Mouse (Mus musculus) liver, postnatal 0 days (tissue): ENCODE data around the gene Dvl2. TPM values are rescaled to one million over a fixed set of nuclear protein-coding genes. Genes with fewer than 3 reads are reported as not detected.
"Not testable (repeated sequence)": the region's sequence is repeated elsewhere in the genome, so short reads cannot be mapped to it uniquely, and the experiment has no call there.

Experiments used
- ATAC-seq: fragments of 200-750 bp; cut with Nextera tagmentation; 2 replicates; pipeline ENCODE4 v1.8.0; 2017; ENCODE audit warnings: mild to moderate bottlenecking, moderate library complexity
- DNase-seq: peaks from one replicate; pipeline ENCODE4 v3.0.0-alpha.2; 2016
- H3K27ac ChIP-seq: fragments of 300-500 bp; sonication (generic); 2 replicates; pipeline ENCODE4 v1.5.1; 2014; ENCODE audit warnings: antibody characterized with exemption, moderate library complexity, mild to moderate bottlenecking, low read depth
- H3K27me3 ChIP-seq: fragments of 300-500 bp; sonication (generic); 2 replicates; pipeline ENCODE4 v1.6.1; 2014; ENCODE audit warnings: low read length, control low read depth, mixed read lengths; ENCODE audit not compliant: insufficient read depth
- H3K36me3 ChIP-seq: fragments of 300-500 bp; sonication (generic); replicated peaks from 2 replicates; pipeline ENCODE4 v1.6.1; 2014; ENCODE audit warnings: mild to moderate bottlenecking, control low read depth, low read length, moderate library complexity, mixed read lengths; ENCODE audit not compliant: insufficient read depth
- H3K4me1 ChIP-seq: fragments of 300-500 bp; sonication (generic); 2 replicates; pipeline ENCODE4 v1.6.1; 2014; ENCODE audit warnings: antibody characterized with exemption, mild to moderate bottlenecking, control low read depth; ENCODE audit not compliant: insufficient read depth
- H3K4me2 ChIP-seq: fragments of 300-500 bp; sonication (generic); 2 replicates; pipeline ENCODE4 v1.6.1; 2014; ENCODE audit warnings: low read depth, mild to moderate bottlenecking, low read length, moderate library complexity, mixed read lengths
- H3K4me3 ChIP-seq: fragments of 300-500 bp; sonication (generic); 2 replicates; pipeline ENCODE4 v1.5.1; 2014; ENCODE audit warnings: low read depth, low read length
- H3K9ac ChIP-seq: fragments of 300-500 bp; sonication (generic); replicated peaks from 2 replicates; pipeline ENCODE4 v1.6.1; 2014; ENCODE audit warnings: mild to moderate bottlenecking, moderate library complexity
- H3K9me3 ChIP-seq: fragments of 300-500 bp; sonication (generic); 2 replicates; pipeline ENCODE4 v1.6.1; 2016; ENCODE audit warnings: mild to moderate bottlenecking, control low read depth, low read length, mixed read lengths
- CTCF ChIP-seq: sonication (generic); IDR thresholded peaks from 2 replicates; pipeline ENCODE4 v1.5.1; 2016; ENCODE audit warnings: antibody characterized with exemption, low read depth
- EP300 ChIP-seq: IDR thresholded peaks from 2 replicates; pipeline ENCODE4 v1.6.1; 2016; ENCODE audit warnings: antibody characterized with exemption, low read depth, mild to moderate bottlenecking
- WGBS: fragments of 180-500 bp; shearing (Covaris S2); extraction: QIAGEN DNeasy Blood & Tissue Kit; methylation state at CpG from one replicate; pipeline ENCODE4 v1.1.7; 2014; ENCODE audit not compliant: insufficient replicate concordance; 5-methylcytosine and 5-hydroxymethylcytosine counted together
- polyA plus RNA-seq: library from polyadenylated mRNA; unstranded; fragments of >200 nt; fragmentation: Nextera tagmentation; extraction: Ambion mirVana; gene quantifications from 2 replicates; pipeline ENCODE4 v1.2.1, GENCODE M21; 2015

Dvl2 gene
- 2.7 and 3.4 TPM in 2 replicates for polyA plus RNA-seq

DNA sequence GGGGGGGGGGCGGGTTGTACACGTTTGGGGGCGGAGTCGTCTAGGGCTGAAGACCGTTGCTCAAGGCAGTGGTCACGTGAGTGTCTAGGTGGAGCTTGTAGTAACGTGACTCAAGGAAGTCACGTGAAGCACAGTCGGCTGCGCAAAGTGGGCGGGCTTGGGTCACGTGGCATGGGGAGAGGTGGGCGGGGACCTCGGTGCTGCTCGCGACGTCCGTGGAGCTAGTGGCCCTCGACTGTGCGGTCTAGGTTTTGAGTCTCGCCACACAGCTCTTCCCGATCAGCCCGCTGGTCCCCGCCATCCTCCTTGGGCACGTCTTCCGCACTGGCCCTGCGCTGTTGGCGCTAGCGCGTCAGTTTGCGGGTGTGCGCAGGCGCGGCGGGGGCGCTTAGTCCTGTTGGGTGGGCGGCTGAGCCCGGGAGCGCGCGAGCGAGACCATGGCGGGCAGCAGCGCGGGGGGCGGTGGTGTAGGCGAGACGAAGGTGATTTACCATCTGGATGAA is at the start of gene Dvl2:
Gene Dvl2 (plus strand): TSS at position 200 of the 503 bp plus-strand sequence.
- peaks cover 27% of the 10 kb centered on the region for H3K36me3 ChIP-seq
- no peaks in the 10 kb centered on the region for H3K27me3 ChIP-seq
- no peaks in the 10 kb centered on the region for H3K9me3 ChIP-seq
- H3K27ac ChIP-seq: peak within 1 kb of the TSS; percentile 78
- peaks cover 25% of the 10 kb centered on the region for H3K4me1 ChIP-seq
- H3K4me2 ChIP-seq: peak within 1 kb of the TSS; percentile 99
- H3K4me3 ChIP-seq: peak within 1 kb of the TSS; percentile 73
- peak within 1 kb of the TSS; percentile 74 for H3K9ac ChIP-seq
- DNase-seq: peak; percentile 96
- peak; percentile 40 for ATAC-seq
- WGBS: under 1% methylated on average over 48 of the region's 48 CpGs
- TF ChIP-seq CTCF (no peak), EP300 (peak; percentile 38; the same call in 1 of the 2 replicates)

DNA sequence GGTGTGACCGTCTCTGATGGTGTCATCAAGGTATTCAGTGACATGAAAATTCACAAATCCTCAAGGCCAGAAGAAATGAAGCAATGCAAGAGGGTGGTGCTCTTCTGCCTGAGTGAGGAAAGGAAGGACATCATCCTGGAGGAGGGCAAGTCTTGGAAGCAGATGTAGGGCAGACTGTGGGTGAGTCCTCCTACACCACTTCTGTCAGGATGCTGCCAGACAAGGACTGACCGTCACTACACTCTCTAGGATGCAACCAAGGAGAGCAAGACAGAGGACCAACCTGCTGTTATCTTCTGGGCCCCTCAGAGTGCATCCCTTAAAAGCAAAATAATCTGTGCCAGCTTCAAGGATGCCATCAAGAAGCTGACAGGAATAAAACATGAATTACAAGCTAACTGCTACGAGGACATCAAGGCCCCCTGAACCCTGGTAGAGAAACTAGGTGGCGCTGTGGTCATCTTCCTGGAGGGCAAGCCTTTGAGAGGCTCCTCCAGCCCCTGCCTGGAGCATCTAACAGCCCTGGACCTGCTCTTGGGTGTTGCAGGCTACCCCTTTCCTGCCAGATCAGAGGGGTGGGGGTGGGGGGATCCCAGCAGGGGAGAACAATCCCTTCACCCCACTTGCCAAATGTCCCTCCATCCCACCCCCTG is 49.5 kb upstream of the Dvl2 start:
- no peak for DNase-seq
- Histone ChIP-seq H3K27me3 (peaks cover 26% of the 10 kb centered on the region; the same call in 1 of the 2 replicates), H3K4me2 (no peak overlapping the region), H3K27ac (no peak overlapping the region), H3K9ac (no peak overlapping the region), H3K36me3 (no peaks in the 10 kb centered on the region), H3K4me3 (no peak overlapping the region), H3K9me3 (no peaks in the 10 kb centered on the region), H3K4me1 (peaks cover 18% of the 10 kb centered on the region)
- TF ChIP-seq CTCF: peak; percentile 56
- no peak for TF ChIP-seq EP300
- no peak for ATAC-seq
- 46% methylated on average over 4 of the region's 4 CpGs for WGBS

DNA sequence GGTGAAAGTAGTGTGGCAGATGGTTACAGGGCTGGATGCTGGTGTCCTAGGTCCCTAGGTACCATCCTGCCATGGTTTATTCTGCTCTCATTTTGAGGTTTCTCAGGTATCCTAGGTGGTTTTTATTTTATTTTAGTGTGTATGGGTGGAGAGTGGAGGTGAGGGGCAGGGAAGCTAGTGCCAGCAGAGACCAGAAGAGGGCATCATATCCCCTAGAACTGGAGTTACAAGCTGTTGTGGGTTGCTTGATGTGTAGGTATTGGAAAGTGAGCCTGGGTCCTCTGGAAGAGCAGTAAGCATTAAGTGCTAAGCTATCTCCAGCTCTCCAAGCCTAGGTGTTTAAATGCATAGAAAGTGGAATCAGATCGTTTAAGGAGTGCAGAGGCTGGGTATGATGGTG is 48.1 kb upstream of the Dvl2 start:
- TF ChIP-seq EP300 (no peak), CTCF (peak; percentile 51)
- DNase-seq: no peak
- Histone ChIP-seq H3K4me3 (no peak overlapping the region), H3K9ac (no peak overlapping the region), H3K27ac (no peak overlapping the region), H3K9me3 (no peaks in the 10 kb centered on the region), H3K27me3 (peaks cover 22% of the 10 kb centered on the region; the same call in 1 of the 2 replicates), H3K4me2 (no peak overlapping the region), H3K4me1 (peaks cover 15% of the 10 kb centered on the region), H3K36me3 (no peaks in the 10 kb centered on the region)
- 35% methylated on average over 1 of the region's 1 CpGs for WGBS
- no peak for ATAC-seq

DNA sequence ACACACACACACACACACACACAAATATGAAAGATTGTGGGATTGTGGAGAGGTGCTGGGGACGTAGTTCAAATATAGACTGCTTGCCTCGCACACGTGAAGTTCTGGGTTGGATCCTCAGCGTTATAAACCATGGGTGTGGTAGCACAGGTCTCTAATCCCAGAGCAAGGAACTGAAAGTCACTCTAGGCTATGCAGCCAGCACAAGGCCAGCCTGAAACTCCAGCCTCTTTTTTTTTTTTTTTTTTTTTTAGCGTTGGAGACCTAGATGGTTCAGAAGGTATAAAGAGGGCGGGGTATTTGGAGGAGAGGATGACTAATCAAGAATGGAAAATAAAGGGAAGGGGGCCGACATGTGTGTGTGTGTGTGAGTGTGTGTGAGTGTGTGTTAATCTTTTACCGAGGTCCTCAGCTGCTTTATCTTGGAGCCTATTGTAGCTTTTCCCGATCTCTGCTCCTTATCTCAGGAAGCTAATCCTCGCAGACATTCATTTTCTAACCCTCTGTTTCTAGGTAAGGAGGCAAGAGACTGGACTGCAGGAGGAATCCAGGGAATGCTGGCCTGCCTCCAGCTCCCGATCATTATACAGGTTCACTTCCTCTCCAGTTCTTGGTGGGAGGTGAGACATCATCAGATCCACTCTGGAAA is 47.0 kb upstream of the Dvl2 start:
- no peaks in the 10 kb centered on the region for H3K9me3 ChIP-seq
- WGBS: 38% methylated on average over 11 of the region's 11 CpGs
- H3K27ac ChIP-seq: no peak overlapping the region
- H3K9ac ChIP-seq: no peak overlapping the region
- no peak overlapping the region for H3K4me3 ChIP-seq
- H3K36me3 ChIP-seq: no peaks in the 10 kb centered on the region
- DNase-seq (no peak), ATAC-seq (no peak)
- peaks cover 15% of the 10 kb centered on the region for H3K27me3 ChIP-seq
- TF ChIP-seq CTCF (no peak), EP300 (no peak)
- H3K4me2 ChIP-seq: no peak overlapping the region
- peaks cover 7% of the 10 kb centered on the region for H3K4me1 ChIP-seq

DNA sequence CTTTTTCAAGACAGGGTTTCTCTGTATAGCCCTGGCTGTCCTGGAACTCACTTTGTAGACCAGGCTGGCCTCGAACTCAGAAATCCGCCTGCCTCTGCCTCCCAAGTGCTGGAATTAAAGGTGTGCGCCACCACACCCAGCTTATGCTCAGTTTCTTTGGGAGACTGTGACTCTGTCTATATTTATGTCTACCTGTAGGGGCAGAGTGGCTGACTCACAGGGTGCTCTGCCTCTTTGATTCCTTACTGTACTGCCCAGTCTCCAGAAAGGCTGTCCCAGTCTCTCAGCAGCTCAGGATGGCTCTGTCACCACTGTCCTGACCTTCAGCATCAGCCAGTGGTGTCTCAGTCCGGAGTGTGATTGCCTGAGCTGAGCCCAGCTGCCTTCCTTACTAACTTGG is 44.8 kb upstream of the Dvl2 start:
- not testable (repeated sequence) for H3K4me3 ChIP-seq, H3K9ac ChIP-seq, H3K27ac ChIP-seq, H3K9me3 ChIP-seq, H3K36me3 ChIP-seq, ATAC-seq, DNase-seq, H3K4me2 ChIP-seq, H3K4me1 ChIP-seq
- H3K27me3 ChIP-seq: peaks cover 12% of the 10 kb centered on the region; the same call in 1 of the 2 replicates
- WGBS: 66% methylated on average over 4 of the region's 4 CpGs

DNA sequence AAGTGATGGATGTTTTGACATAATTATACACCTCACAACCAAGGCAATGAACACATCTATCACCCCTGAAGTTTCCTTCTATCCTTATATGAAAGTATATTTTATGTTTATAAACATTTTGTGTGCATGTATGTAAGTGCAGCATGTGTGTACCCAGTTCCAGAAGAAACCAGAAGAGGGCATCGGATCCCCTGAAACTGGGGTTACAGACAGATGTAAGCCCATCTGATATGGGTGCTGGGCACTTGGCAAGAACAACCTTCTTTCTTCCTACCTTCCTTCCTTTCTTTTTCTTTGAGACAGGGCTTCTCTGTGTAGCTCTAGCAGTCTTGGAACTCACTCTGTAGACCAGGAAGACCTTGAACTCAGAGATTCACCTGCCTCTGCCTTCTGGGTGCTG is 44.2 kb upstream of the Dvl2 start:
- no peaks in the 10 kb centered on the region for H3K9me3 ChIP-seq
- H3K4me2 ChIP-seq: no peak overlapping the region
- H3K4me1 ChIP-seq: 0 out of 2 replicates have a peak, but pooled peaks cover 3% of the 10 kb centered on the region
- no peak for TF ChIP-seq EP300
- peak; percentile 37; the same call in 1 of the 2 replicates for TF ChIP-seq CTCF
- peaks cover 10% of the 10 kb centered on the region; the same call in 1 of the 2 replicates for H3K27me3 ChIP-seq
- H3K36me3 ChIP-seq: no peaks in the 10 kb centered on the region
- 75% methylated on average over 1 of the region's 1 CpGs for WGBS
- H3K27ac ChIP-seq: no peak overlapping the region
- ATAC-seq: no peak
- no peak for DNase-seq
- no peak overlapping the region for H3K9ac ChIP-seq
- no peak overlapping the region for H3K4me3 ChIP-seq
